Mouse (Mus musculus) neural tube, embryonic 11.5 days (tissue): Measurements from ENCODE around the gene Zic4. TPM values are rescaled to one million over a fixed set of nuclear protein-coding genes. Genes with fewer than 3 reads are reported as not detected.

ENCODE experiments used
- ATAC-seq: fragments of 200-750 bp; cut with Nextera tagmentation; 2 replicates; pipeline ENCODE4 v1.8.0; 2017; ENCODE audit warnings: moderate number of reproducible peaks, mild to moderate bottlenecking, moderate TSS enrichment, moderate library complexity; ENCODE audit not compliant: insufficient read depth, low FRiP score, low TSS enrichment
- DNase-seq: peaks from one replicate; pipeline ENCODE4 v3.0.0-alpha.2; 2015; ENCODE audit warnings: low spot score
- H3K27ac ChIP-seq: fragments of 300-500 bp; sonication (generic); 2 replicates; pipeline ENCODE4 v1.5.1; 2014; ENCODE audit warnings: low read depth, mild to moderate bottlenecking, low read length
- H3K27me3 ChIP-seq: fragments of 300-500 bp; sonication (generic); 2 replicates; pipeline ENCODE4 v1.6.1; 2014; ENCODE audit warnings: mild to moderate bottlenecking, low read length, mixed read lengths; ENCODE audit not compliant: control insufficient read depth, insufficient read depth
- H3K36me3 ChIP-seq: fragments of 300-500 bp; sonication (generic); 2 replicates; pipeline ENCODE4 v1.6.1; 2014; ENCODE audit warnings: mild to moderate bottlenecking, low read length, moderate library complexity, mixed read lengths; ENCODE audit not compliant: control insufficient read depth, insufficient read depth
- H3K4me1 ChIP-seq: fragments of 300-500 bp; sonication (generic); 2 replicates; pipeline ENCODE4 v1.6.1; 2014; ENCODE audit warnings: low read length, mixed read lengths; ENCODE audit not compliant: control insufficient read depth, insufficient read depth
- H3K4me2 ChIP-seq: fragments of 300-500 bp; sonication (generic); 2 replicates; pipeline ENCODE4 v1.6.1; 2014; ENCODE audit warnings: low read depth, mild to moderate bottlenecking, moderate library complexity
- H3K4me3 ChIP-seq: fragments of 300-500 bp; sonication (generic); 2 replicates; pipeline ENCODE4 v1.5.1; 2014; ENCODE audit warnings: low read depth, low read length
- H3K9ac ChIP-seq: fragments of 300-500 bp; sonication (generic); 2 replicates; pipeline ENCODE4 v1.6.1; 2014; ENCODE audit warnings: mild to moderate bottlenecking, low read length
- H3K9me3 ChIP-seq: fragments of 300-500 bp; sonication (generic); 2 replicates; pipeline ENCODE4 v1.6.1; 2016; ENCODE audit warnings: low read length; ENCODE audit not compliant: control insufficient read depth
- WGBS: fragments of 180-500 bp; shearing (Covaris S2); extraction: QIAGEN DNeasy Blood & Tissue Kit; methylation state at CpG from one replicate; pipeline ENCODE4 v1.1.7; 2014; 5-methylcytosine and 5-hydroxymethylcytosine counted together
- polyA plus RNA-seq: library from polyadenylated mRNA; unstranded; fragments of >200 nt; fragmentation: Nextera tagmentation; extraction: Ambion mirVana; gene quantifications from 2 replicates; pipeline ENCODE4 v1.2.1, GENCODE M21; 2014

Gene Zic4
- polyA plus RNA-seq, 1 experiment from 2014 or later, result 58.1 TPM

GRCm38 (mm10) chr9:91420441-91420840 lies 58.2 kb downstream of the Zic4 start:
- H3K9me3 ChIP-seq, result no peaks in the 10 kb centered on the region
- DNase-seq (no peak), ATAC-seq (no peak; the same call in 1 of the 2 replicates)
- H3K36me3 ChIP-seq, result no peaks in the 10 kb centered on the region
- peak overlapping the region; percentile 33 for H3K4me2 ChIP-seq
- no peaks in the 10 kb centered on the region; the same call in 1 of the 2 replicates for H3K4me1 ChIP-seq
- WGBS, result 2% methylated on average over 18 of the region's 18 CpGs
- H3K4me3 ChIP-seq, result peak overlapping the region; percentile 20
- peaks cover 31% of the 10 kb centered on the region for H3K27me3 ChIP-seq
- no peak overlapping the region for H3K27ac ChIP-seq
- peak overlapping the region; percentile 14; the same call in 1 of the 2 replicates for H3K9ac ChIP-seq

Other genes with a start within 250 kb of the Zic4 start
- gene Zic1, start 3.4 kb downstream of the Zic4 start, polyA plus RNA-seq, result 17.3 and 17.9 TPM in 2 replicates